Mouse (Mus musculus): ENCODE measurements around the gene Nkain1. TPM values are rescaled to one million over a fixed set of nuclear protein-coding genes. Genes with fewer than 3 reads are reported as not detected.

The Nkain1 gene
- total RNA-seq, 2 experiments from 2014 or later: 11.5 to 17.9 TPM

DNA sequence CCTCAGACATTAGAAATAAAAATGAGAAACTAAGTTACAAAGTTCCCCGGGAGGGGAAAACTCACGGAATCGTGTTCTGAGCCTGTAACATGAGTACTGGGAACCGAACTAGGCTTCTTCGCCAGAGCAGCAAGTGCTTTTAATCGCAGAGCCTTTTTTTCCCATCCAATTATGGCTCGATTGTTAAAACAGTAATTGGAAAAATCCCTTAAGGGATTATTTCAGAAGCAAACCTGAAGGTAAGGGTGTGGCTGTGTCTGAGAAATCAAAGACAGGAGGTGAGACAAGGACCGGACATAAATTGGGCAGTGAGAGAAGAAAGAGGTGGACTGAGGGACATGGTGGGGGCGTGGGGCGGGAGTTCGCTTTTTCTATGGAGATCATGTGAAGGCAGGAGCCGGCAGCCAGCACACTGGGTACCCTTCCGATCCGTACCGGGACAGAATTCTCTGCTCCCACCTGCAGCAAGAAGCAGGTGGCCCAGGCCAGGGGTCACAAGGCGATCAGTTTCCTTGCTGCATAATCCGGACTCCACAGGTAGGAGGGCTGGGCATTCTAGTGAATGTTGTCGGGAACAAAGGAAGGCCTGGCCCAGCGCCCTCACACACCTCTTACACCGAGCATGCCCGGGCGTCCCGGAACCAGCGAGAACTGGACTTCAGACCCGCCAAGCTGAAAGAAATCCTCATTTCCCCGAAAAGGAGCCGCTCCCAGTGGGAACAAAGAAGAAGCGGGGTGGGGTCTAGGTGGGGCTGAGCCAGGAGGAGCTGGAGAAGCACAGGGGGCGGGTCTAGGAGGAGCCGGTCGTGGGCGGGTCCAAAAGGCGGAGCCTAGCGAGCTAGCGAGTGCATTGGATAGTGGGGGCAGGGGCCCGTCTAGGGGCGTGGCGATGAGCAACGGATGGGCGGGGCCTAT lies 54.1 kb downstream of the Nkain1 start:
- no peak for TF ChIP-seq CTCF (IDR thresholded peaks at IDR 0.05)
- intact Hi-C loops (cut with DNase I): no loop called here
- Histone ChIP-seq H3K27ac (peak overlapping the region; percentile 70), H3K4me3 (peak overlapping the region; percentile 71)
- DNase-seq: peak; percentile 95

GRCm38 (mm10) chr4:130516490-130516889 lies 57.5 kb downstream of the Nkain1 start:
- no peak overlapping the region for H3K4me3 ChIP-seq
- intact Hi-C loops (cut with DNase I): no loop called here
- no peak for DNase-seq
- no peak overlapping the region for H3K27ac ChIP-seq
- no peak for TF ChIP-seq CTCF (IDR thresholded peaks at IDR 0.05)

Other genes starting within 250 kb of the Nkain1 start
- gene Zcchc17, start 214.2 kb downstream of the Nkain1 start, total RNA-seq (2021): 10 to 100 TPM; 38.4 to 47.3 TPM
- gene Snrnp40, start 214.0 kb downstream of the Nkain1 start, total RNA-seq (2021): 10 to 100 TPM in 1 of 2 experiments, 1 to 10 TPM in 1; 9.5 to 13.0 TPM
- 10 to 100 TPM; 42.4 to 42.6 TPM for gene Pum1, start 89.1 kb upstream of the Nkain1 start, total RNA-seq (2021)
- gene Sdc3, start 218.4 kb upstream of the Nkain1 start, total RNA-seq (2021): 10 to 100 TPM in 1 of 2 experiments, 1 to 10 TPM in 1; 8.5 to 12.5 TPM